Mouse (Mus musculus): ENCODE data around the gene Gm10447. TPM values are rescaled to one million over a fixed set of nuclear protein-coding genes. Genes with fewer than 3 reads are reported as not detected.

The Gm10447 gene
- polyA plus RNA-seq, 1 experiment from 2014 or later: not detected

DNA sequence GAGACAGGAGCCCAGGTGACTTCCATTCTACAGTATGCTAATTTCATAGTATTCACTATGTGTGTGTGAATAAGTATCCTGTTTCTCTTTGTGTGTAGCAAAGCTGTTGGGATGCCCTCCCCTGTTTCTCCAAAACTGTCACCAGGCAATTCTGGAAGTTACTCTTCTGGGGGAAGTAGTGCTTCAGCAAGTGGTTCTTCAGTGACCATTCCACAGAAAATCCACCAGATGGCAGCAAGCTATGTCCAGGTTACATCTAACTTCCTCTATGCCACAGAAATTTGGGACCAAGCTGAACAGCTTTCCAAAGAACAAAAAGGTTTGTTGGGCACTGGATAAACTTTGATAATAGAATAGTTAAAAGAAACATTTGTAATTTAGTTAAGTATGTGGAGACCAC lies 45.2 kb downstream of the Gm10447 start:
- H3K27me3 ChIP-seq: no peaks in the 10 kb centered on the region
- CTCF ChIA-PET: interaction anchor here (0.7 to 4.3 kb wide), 6 partner anchors 8 to 87 kb away, joined by 3 to 31 read pairs (median 4); partner anchors contain the start of genes Leap2 and Zcchc10
- DNase-seq (ENCODE audit: low read depth, low spot score) (no peak), ATAC-seq (no peak)
- POLR2A ChIA-PET: no interaction called here
- in situ Hi-C loops (cut with MboI; ENCODE audit: low pct_unique_long_range_greater_than_20kb): no loop called here
- peak; percentile 75 for TF ChIP-seq CTCF (IDR thresholded peaks at IDR 0.05)

Other genes with a start within 250 kb of the Gm10447 start
- gene Hspa4, start 156.7 kb downstream of the Gm10447 start, polyA plus RNA-seq (2021): 190 TPM
- gene Zcchc10, start 132.4 kb downstream of the Gm10447 start, polyA plus RNA-seq (2021): 14.4 TPM
- 73.6 TPM for gene Aff4, start 106.3 kb downstream of the Gm10447 start, polyA plus RNA-seq (2021)
- gene Leap2, start 33.9 kb downstream of the Gm10447 start, polyA plus RNA-seq (2021): 0.12 TPM
- 664 TPM for gene Uqcrq, start 26.3 kb downstream of the Gm10447 start, polyA plus RNA-seq (2021)
- gene Gdf9, start 26.1 kb downstream of the Gm10447 start, polyA plus RNA-seq (2021): 0.08 TPM
- gene Shroom1, start 95 bp upstream of the Gm10447 start, polyA plus RNA-seq (2021): not detected
- not detected for gene Gm9837, start 13.4 kb upstream of the Gm10447 start, polyA plus RNA-seq (2021)
- not detected for gene Gm9945, start 23.1 kb upstream of the Gm10447 start, polyA plus RNA-seq (2021)
- gene Sowaha, start 23.2 kb upstream of the Gm10447 start, polyA plus RNA-seq (2021): not detected
- 55.7 TPM for gene Sept8, start 62.1 kb upstream of the Gm10447 start, polyA plus RNA-seq (2021)
- gene Kif3a, start 110.3 kb upstream of the Gm10447 start, polyA plus RNA-seq (2021): 52.7 TPM
- 3.2 TPM for gene Il4, start 161.6 kb upstream of the Gm10447 start, polyA plus RNA-seq (2021)
- not detected for gene Il13, start 177.6 kb upstream of the Gm10447 start, polyA plus RNA-seq (2021)